Mouse (Mus musculus): Measurements from ENCODE around the gene Foxq1. TPM values are rescaled to one million over a fixed set of nuclear protein-coding genes. Genes with fewer than 3 reads are reported as not detected.

Foxq1 gene
- polyA plus RNA-seq, 1 experiment from 2014 or later: 35.7 TPM

DNA sequence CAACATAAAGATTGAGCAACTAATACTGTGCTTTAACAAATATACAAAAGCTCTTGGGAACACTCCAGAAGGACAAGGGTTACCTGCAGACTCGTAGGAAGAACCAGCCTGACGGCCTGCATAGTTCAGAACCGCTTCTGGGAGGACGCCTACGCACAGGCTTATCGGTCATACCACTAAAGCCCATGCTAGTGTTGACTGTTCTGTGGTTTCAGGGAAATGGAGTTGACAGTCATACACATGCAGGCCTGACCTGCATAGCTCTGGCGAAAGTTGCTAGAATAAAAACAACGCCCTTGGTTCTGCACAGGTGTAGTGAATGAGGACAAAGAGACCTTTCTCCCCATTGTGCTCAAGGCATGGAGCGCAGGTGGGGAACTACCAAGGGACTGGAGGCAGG lies 8.3 kb upstream of the Foxq1 start:
- peak; percentile 85 for DNase-seq (ENCODE audit: low spot score)
- no peak overlapping the region for H3K4me2 ChIP-seq (replicated peaks; ENCODE audit: low read depth)
- peak overlapping the region; percentile 82 for H3K27ac ChIP-seq (replicated peaks)
- no peaks in the 10 kb centered on the region for H3K36me3 ChIP-seq (ENCODE audit: control insufficient read depth, insufficient read depth, low read length)
- H3K9ac ChIP-seq (ENCODE audit: low read length): no peak overlapping the region
- ATAC-seq (ENCODE audit: low FRiP score, low TSS enrichment): peak; percentile 99
- WGBS: 58% methylated on average over 9 of the region's 9 CpGs
- TF ChIP-seq CTCF (IDR thresholded peaks at IDR 0.05; ENCODE audit: low read depth) (no peak), EP300 (optimal IDR thresholded peaks at IDR 0.05) (no peak)
- H3K9me3 ChIP-seq (ENCODE audit: control insufficient read depth, low read length): no peaks in the 10 kb centered on the region
- H3K4me1 ChIP-seq (replicated peaks; ENCODE audit: control insufficient read depth, insufficient read depth): peaks cover 2% of the 10 kb centered on the region; the same call in 1 of the 2 replicates
- no peak overlapping the region for H3K4me3 ChIP-seq (ENCODE audit: low read depth, low read length)
- H3K27me3 ChIP-seq (ENCODE audit: control insufficient read depth, insufficient read depth, low read length): no peaks in the 10 kb centered on the region

DNA sequence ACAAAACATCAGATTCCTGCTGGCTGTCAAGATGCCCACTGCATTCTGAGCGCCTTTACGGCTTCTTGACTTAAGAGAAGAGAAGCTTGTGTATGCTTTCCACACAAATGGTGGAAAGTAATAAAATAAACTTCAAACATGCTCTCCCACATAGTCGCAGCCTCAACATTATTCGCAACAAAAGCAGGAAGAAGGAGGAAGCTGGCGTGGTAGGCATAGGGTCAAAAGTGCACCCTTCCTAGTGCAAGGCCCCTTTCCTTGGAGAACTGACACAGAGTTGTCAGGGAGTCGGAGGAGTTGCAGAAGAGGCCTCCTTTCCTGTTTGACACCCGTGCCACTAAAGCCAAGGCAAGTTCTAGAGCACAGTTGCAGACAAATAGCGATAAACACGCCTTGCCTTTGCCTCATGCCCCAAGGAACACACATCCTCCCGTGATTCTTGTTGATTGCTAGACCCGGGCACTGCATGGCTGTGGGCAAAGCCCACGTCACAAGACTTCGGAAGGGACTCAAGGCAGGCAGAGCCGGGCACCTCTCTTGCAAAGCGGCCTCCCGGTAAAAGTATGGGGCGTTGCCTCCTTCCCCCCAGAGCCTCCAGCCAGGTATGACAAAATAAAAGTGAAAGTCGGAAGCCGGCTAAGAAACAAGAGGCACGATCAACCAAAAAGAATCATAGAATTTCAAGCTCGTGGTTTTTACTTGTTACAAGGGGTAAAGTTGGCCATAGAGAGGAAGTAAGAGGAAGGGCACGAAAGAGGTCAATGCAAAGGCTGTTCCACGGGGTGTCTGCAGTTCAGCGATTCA lies 1.2 kb downstream of the Foxq1 start:
- no peaks in the 10 kb centered on the region for H3K4me1 ChIP-seq (replicated peaks; ENCODE audit: control insufficient read depth, insufficient read depth)
- no peaks in the 10 kb centered on the region for H3K36me3 ChIP-seq (ENCODE audit: control insufficient read depth, insufficient read depth, low read length)
- WGBS: 22% methylated on average over 24 of the region's 24 CpGs
- DNase-seq (ENCODE audit: low spot score) (peak; percentile 62), ATAC-seq (ENCODE audit: low FRiP score, low TSS enrichment) (peak; percentile 22; the same call in 1 of the 2 replicates)
- TF ChIP-seq CTCF (IDR thresholded peaks at IDR 0.05; ENCODE audit: low read depth) (no peak), EP300 (optimal IDR thresholded peaks at IDR 0.05) (no peak)
- H3K4me2 ChIP-seq (replicated peaks; ENCODE audit: low read depth): peak overlapping the region; percentile 82
- no peaks in the 10 kb centered on the region for H3K9me3 ChIP-seq (ENCODE audit: control insufficient read depth, low read length)
- H3K27me3 ChIP-seq (ENCODE audit: control insufficient read depth, insufficient read depth, low read length): no peaks in the 10 kb centered on the region
- peak overlapping the region; percentile 79 for H3K4me3 ChIP-seq (ENCODE audit: low read depth, low read length)
- H3K27ac ChIP-seq (replicated peaks): peak overlapping the region; percentile 96
- H3K9ac ChIP-seq (ENCODE audit: low read length): peak overlapping the region; percentile 92

GRCm38 (mm10) chr13:31557768-31558520 lies 2.0 kb downstream of the Foxq1 start:
- DNase-seq (ENCODE audit: low spot score): peak; percentile 97
- H3K27ac ChIP-seq (replicated peaks): peak overlapping the region; percentile 96
- under 1% methylated on average over 72 of the region's 73 CpGs for WGBS

DNA sequence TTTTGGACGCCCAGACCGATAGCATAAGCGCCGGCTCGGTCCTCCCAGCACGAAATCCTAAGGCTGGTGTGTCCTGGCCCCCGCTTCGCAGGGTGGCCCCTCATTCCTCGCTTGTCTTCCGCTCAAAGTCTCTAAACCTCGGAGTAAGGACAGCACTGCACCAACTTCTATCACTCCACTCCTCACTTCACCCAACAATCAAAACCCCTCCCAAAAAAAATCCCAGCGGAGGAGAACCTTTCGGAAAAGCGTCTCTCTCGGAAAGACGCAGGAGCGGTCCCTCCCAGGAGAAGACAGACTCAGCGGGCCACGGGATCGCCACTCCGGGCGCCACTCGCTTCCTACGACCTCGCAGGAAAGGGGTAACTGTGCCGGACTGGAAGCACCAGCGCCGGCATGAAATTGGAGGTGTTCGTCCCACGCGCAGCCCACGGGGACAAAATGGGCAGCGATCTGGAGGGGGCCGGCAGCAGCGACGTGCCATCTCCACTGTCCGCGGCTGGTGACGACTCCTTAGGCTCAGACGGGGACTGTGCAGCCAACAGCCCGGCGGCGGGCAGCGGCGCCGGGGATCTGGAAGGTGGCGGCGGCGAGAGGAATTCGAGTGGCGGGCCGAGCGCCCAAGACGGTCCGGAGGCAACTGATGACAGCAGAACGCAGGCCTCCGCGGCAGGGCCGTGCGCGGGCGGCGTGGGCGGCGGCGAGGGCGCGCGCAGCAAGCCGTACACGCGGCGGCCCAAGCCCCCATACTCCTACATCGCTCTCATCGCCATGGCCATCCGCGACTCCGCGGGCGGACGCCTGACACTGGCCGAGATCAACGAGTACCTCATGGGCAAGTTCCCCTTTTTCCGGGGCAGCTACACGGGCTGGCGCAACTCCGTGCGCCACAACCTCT lies 2.8 kb downstream of the Foxq1 start, which contains the start of gene A530084C06Rik:
TSS of gene A530084C06Rik (minus strand) at position 813 of the 898 bp plus-strand sequence.
- no peak for TF ChIP-seq CTCF (IDR thresholded peaks at IDR 0.05; ENCODE audit: low read depth)
- no peak for TF ChIP-seq EP300 (optimal IDR thresholded peaks at IDR 0.05)
- WGBS: under 1% methylated on average over 84 of the region's 88 CpGs
- Histone ChIP-seq H3K4me1 (replicated peaks; ENCODE audit: control insufficient read depth, insufficient read depth) (no peaks in the 10 kb centered on the region), H3K27ac (replicated peaks) (peak within 1 kb of the TSS; percentile 96), H3K27me3 (ENCODE audit: control insufficient read depth, insufficient read depth, low read length) (no peaks in the 10 kb centered on the region), H3K4me3 (ENCODE audit: low read depth, low read length) (peak within 1 kb of the TSS; percentile 79), H3K4me2 (replicated peaks; ENCODE audit: low read depth) (peak within 1 kb of the TSS; percentile 82), H3K36me3 (ENCODE audit: control insufficient read depth, insufficient read depth, low read length) (no peaks in the 10 kb centered on the region), H3K9me3 (ENCODE audit: control insufficient read depth, low read length) (no peaks in the 10 kb centered on the region), H3K9ac (ENCODE audit: low read length) (peak within 1 kb of the TSS; percentile 92)
- DNase-seq (ENCODE audit: low spot score): peak; percentile 50
- ATAC-seq (ENCODE audit: low FRiP score, low TSS enrichment): no peak

More at GRCm38 (mm10) chr13:31557768-31558520, 2.0 kb downstream of the Foxq1 start:
- TF ChIP-seq CTCF (IDR thresholded peaks at IDR 0.05; ENCODE audit: low read depth): peak; percentile 30; the same call in 1 of the 2 replicates
- no peak for TF ChIP-seq EP300 (optimal IDR thresholded peaks at IDR 0.05)
- no peaks in the 10 kb centered on the region for H3K9me3 ChIP-seq (ENCODE audit: control insufficient read depth, low read length)
- H3K36me3 ChIP-seq (ENCODE audit: control insufficient read depth, insufficient read depth, low read length): no peaks in the 10 kb centered on the region
- no peaks in the 10 kb centered on the region for H3K4me1 ChIP-seq (replicated peaks; ENCODE audit: control insufficient read depth, insufficient read depth)
- peak; percentile 92 for ATAC-seq (ENCODE audit: low FRiP score, low TSS enrichment)
- H3K27me3 ChIP-seq (ENCODE audit: control insufficient read depth, insufficient read depth, low read length): no peaks in the 10 kb centered on the region
- H3K9ac ChIP-seq (ENCODE audit: low read length): peak overlapping the region; percentile 92
- peak overlapping the region; percentile 82 for H3K4me2 ChIP-seq (replicated peaks; ENCODE audit: low read depth)
- peak overlapping the region; percentile 79 for H3K4me3 ChIP-seq (ENCODE audit: low read depth, low read length)

DNA sequence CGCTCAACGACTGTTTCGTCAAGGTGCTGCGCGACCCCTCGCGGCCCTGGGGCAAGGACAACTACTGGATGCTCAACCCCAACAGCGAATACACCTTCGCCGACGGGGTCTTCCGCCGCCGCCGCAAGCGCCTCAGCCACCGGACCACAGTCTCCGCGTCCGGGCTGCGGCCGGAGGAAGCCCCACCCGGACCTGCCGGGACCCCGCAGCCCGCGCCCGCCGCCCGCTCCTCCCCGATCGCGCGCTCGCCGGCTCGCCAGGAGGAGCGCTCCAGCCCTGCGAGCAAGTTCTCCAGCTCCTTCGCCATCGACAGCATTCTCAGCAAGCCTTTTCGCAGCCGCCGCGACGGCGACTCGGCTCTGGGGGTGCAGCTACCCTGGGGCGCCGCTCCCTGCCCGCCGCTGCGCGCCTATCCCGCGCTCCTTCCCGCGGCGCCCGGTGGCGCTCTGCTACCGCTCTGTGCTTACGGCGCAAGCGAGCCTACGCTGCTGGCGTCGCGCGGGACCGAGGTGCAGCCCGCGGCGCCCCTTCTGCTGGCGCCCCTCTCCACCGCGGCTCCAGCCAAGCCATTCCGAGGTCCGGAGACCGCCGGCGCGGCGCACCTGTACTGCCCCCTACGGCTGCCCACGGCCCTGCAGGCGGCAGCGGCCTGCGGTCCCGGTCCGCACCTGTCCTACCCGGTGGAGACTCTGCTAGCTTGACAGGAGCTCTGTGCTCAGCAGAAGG lies 3.6 kb downstream of the Foxq1 start:
- ATAC-seq (ENCODE audit: low FRiP score, low TSS enrichment): peak; percentile 35
- H3K9me3 ChIP-seq (ENCODE audit: control insufficient read depth, low read length): no peaks in the 10 kb centered on the region

More for the DNA sequence above, 3.6 kb downstream of the Foxq1 start:
- Histone ChIP-seq H3K4me2 (replicated peaks; ENCODE audit: low read depth) (peak overlapping the region; percentile 82), H3K36me3 (ENCODE audit: control insufficient read depth, insufficient read depth, low read length) (no peaks in the 10 kb centered on the region), H3K4me1 (replicated peaks; ENCODE audit: control insufficient read depth, insufficient read depth) (no peaks in the 10 kb centered on the region), H3K27me3 (ENCODE audit: control insufficient read depth, insufficient read depth, low read length) (no peaks in the 10 kb centered on the region), H3K9ac (ENCODE audit: low read length) (peak overlapping the region; percentile 92), H3K27ac (replicated peaks) (peak overlapping the region; percentile 96), H3K4me3 (ENCODE audit: low read depth, low read length) (peak overlapping the region; percentile 79)
- 1% methylated on average over 73 of the region's 92 CpGs for WGBS
- TF ChIP-seq EP300 (optimal IDR thresholded peaks at IDR 0.05) (no peak), CTCF (IDR thresholded peaks at IDR 0.05; ENCODE audit: low read depth) (peak; percentile 76)
- DNase-seq (ENCODE audit: low spot score): peak; percentile 78

All from stomach, postnatal 0 days (tissue).